Mouse (Mus musculus): ENCODE data around the gene Scd4. TPM values are rescaled to one million over a fixed set of nuclear protein-coding genes. Genes with fewer than 3 reads are reported as not detected.

The Scd4 gene
- polyA plus RNA-seq, 1 experiment from 2014 or later, result 0.06 TPM

Other genes with a start within 250 kb of the Scd4 start
- gene Chuk, start 225.6 kb upstream of the Scd4 start, polyA plus RNA-seq (2014; fragmentation: Nextera tagmentation; extraction: Ambion mirVana), result 58.7 and 61.0 TPM in 2 replicates
- gene Cwf19l1, start 197.2 kb upstream of the Scd4 start, polyA plus RNA-seq (2014; fragmentation: Nextera tagmentation; extraction: Ambion mirVana), result 38.9 and 40.5 TPM in 2 replicates
- 125 and 127 TPM in 2 replicates for gene Bloc1s2, start 186.6 kb upstream of the Scd4 start, polyA plus RNA-seq (2014; fragmentation: Nextera tagmentation; extraction: Ambion mirVana)
- 0.31 and 0.37 TPM in 2 replicates for gene Pkd2l1, start 140.7 kb upstream of the Scd4 start, polyA plus RNA-seq (2014; fragmentation: Nextera tagmentation; extraction: Ambion mirVana)
- 0.70 and 1.1 TPM in 2 replicates for gene Scd3, start 129.8 kb upstream of the Scd4 start, polyA plus RNA-seq (2014; fragmentation: Nextera tagmentation; extraction: Ambion mirVana)
- gene Scd2, start 39.4 kb upstream of the Scd4 start, polyA plus RNA-seq (2014; fragmentation: Nextera tagmentation; extraction: Ambion mirVana), result 314 and 349 TPM in 2 replicates
- gene Scd1, start 74.8 kb downstream of the Scd4 start, polyA plus RNA-seq (2014; fragmentation: Nextera tagmentation; extraction: Ambion mirVana), result 11.2 and 11.8 TPM in 2 replicates
- 0.54 and 0.66 TPM in 2 replicates for gene Wnt8b, start 160.4 kb downstream of the Scd4 start, polyA plus RNA-seq (2014; fragmentation: Nextera tagmentation; extraction: Ambion mirVana)
- 0.13 and 0.22 TPM in 2 replicates for gene Sec31b, start 212.8 kb downstream of the Scd4 start, polyA plus RNA-seq (2014; fragmentation: Nextera tagmentation; extraction: Ambion mirVana)
- gene Gm20538, start 219.7 kb downstream of the Scd4 start, polyA plus RNA-seq (2014; fragmentation: Nextera tagmentation; extraction: Ambion mirVana), result not detected in 2 replicates
- 463 and 514 TPM in 2 replicates for gene Ndufb8, start 222.3 kb downstream of the Scd4 start, polyA plus RNA-seq (2014; fragmentation: Nextera tagmentation; extraction: Ambion mirVana)
- gene Hif1an, start 229.8 kb downstream of the Scd4 start, polyA plus RNA-seq (2014; fragmentation: Nextera tagmentation; extraction: Ambion mirVana), result 25.8 and 31.9 TPM in 2 replicates